Mouse (Mus musculus): ENCODE results near the gene Herpud2. TPM values are rescaled to one million over a fixed set of nuclear protein-coding genes. Genes with fewer than 3 reads are reported as not detected.

Gene Herpud2
- polyA plus RNA-seq, 1 experiment = 21.5 TPM

DNA sequence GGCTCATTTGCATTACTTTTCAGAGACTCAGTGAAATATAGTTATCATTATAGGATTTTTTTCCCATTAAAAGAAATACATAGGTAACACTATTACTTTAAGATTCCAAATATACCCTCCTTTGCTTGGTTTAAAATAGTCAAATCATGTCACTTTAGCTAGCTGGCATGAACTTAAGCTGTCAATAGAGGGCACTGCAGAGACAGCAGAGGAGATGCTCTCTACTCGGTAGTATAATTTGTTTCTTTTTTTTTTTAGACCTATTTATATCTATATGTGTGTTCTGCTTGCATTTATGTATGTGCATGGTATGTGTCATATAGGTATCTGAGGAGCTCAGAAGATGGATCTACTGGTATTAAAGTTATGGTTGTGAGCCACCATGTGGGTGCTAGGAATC is 4.8 kb upstream of the Herpud2 start:
- TF ChIP-seq GATA1 (IDR thresholded peaks at IDR 0.05; ENCODE audit: low read length) = no peak

DNA sequence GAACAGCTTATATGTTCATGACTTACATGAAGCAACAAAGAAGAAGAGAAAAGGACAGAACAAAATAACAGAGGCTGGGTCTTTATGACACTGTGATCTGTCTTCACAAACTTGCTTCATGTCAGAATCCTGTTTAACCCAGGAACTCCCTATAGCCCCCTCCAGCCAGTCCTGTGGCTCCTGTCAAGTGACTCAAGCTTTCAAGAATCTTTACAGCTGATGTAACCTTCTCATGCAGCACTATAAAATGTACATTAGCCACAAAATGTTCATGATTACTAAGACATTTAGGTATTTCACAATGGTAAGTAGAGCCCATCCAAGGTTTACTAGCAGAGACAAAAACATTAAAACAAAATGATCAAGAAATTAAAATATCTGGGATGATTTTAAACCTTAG is 1.4 kb upstream of the Herpud2 start:
- no peak for TF ChIP-seq GATA1 (IDR thresholded peaks at IDR 0.05; ENCODE audit: low read length)

DNA sequence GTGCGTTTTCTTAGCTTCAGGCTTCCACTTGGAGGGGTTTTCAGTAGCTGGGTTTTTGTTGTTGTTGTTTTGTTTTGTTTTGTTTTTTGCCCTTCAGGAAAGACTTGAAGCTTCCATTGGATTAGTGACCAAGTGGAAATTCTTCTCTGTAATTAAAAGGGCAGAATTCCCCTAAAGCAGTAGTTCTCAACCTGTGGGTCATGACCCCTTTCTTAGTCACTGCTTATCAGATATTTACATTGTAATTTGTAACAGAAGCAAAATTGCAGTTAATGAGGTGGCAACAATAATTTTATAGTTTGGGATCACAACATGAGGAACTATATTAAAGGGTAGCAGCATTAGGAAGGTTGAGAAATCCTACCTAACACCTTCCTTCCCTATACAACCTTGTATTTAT is 837 bp upstream of the Herpud2 start:
- TF ChIP-seq GATA1 (IDR thresholded peaks at IDR 0.05; ENCODE audit: low read length) = no peak

DNA sequence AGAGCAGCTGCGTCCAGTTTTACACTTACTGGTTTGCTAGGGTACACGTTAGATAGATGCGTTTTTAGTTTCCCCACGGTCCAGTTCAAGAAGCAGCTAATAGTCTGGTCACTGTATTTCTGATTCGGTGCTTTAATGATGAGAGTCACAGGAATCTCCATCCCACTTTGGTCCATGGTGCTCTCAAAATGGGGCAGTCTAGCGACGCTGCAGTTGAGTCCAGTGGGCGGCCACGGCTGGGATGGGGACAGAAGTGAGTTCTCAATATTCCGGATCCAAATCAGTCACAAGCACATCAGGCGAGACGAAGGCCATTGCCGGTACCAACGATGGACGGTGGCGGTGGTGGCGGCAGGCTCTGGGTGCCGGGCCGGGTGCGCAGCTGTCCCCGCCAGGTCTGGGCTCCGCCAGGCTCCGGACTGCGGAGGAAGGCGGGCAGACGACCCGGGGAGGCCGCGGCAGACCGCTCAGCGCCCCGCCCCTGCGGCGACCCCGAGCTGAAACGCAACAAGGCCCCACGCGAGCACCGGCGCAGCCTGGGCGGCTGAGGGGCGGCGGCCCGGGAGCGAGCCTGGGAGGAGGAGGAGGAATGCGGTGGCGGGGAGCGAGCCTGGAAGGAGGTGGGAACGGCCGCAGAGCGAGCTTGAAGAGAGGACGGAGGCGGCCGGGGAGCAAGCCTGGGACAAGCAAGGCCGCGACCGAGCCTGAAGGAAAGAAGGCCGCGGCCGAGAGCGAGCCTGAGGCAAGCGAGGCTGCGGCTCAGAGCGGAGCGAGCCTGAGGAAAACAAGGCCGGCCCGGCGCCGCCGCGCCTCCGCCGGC is 619 bp downstream of the Herpud2 start:
- no peak for TF ChIP-seq GATA1 (IDR thresholded peaks at IDR 0.05; ENCODE audit: low read length)

DNA sequence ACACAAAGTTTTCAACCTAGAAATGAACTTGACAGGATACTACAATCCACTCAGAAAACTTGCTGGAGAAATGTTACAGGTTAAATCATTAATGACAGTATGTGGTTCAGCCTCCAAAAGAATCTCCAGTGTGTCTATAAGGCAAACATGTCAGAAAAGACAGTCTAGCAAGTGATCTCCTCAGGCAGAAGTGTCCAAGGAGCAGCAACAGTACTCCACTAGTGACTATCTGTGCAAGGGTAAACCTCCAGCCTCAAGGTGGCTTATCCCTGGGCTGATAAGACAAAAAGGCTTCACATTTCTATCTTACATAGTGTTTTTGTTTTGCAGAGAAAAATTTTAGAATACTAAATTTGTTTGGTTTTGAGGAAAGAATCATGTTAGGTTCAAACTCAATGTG is 2.9 kb downstream of the Herpud2 start:
- TF ChIP-seq GATA1 (IDR thresholded peaks at IDR 0.05; ENCODE audit: low read length) = no peak

DNA sequence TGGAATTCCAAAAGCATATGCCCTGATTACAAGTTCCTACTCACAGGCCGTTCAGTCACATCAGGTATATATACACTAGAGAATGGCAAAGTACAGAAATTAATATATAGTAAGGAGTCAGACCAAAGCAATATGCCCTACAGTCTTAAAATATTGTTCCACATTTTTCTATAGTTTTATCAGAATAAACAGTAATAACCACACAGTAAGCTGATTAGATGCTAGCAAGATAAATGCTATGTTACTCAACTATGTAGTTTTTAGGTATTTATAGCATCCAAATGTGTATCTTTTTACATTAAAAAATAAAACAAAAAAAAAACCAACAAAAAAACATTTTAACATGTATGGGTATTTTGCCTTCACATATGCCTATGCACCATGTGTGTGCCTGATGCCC is 5.7 kb downstream of the Herpud2 start:
- TF ChIP-seq GATA1 (IDR thresholded peaks at IDR 0.05; ENCODE audit: low read length) = no peak

DNA sequence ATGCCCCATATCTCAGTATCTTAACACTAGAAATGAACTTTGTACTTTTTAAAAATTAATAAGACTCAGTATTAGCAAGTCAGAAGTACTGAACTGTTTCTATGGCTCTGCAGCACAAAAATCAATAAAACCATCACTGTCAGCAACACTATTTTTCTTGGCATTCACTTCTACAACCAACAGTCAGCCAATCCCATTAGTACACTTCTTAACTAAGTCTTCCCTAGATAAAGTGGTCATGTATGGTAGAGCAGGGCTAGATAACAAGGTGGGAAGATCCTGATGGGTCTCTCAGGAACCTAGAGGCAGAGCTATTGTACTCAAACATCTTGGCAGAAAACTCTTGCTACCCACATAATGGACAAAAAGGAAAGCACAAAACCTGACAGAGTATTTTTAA is 7.7 kb downstream of the Herpud2 start:
- no peak for TF ChIP-seq GATA1 (IDR thresholded peaks at IDR 0.05; ENCODE audit: low read length)

DNA sequence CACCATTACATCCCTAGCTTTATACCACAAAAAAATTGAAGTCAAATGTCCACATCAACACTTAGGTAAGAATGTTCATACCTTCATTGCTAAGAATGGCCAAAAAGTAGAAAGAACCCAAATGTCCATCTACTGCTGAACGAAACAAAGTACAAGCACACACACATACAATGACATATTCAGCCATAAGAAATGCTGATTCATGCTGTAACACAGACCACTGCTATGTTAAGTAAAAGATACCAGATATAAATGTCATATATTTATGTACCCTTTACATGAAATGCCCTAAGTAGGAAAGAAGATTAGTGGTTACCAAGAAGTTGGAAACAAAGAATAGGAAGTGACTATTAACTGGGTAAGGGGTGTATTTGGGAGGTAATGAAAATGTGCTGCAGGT is 8.6 kb downstream of the Herpud2 start:
- no peak for TF ChIP-seq GATA1 (IDR thresholded peaks at IDR 0.05; ENCODE audit: low read length)

DNA sequence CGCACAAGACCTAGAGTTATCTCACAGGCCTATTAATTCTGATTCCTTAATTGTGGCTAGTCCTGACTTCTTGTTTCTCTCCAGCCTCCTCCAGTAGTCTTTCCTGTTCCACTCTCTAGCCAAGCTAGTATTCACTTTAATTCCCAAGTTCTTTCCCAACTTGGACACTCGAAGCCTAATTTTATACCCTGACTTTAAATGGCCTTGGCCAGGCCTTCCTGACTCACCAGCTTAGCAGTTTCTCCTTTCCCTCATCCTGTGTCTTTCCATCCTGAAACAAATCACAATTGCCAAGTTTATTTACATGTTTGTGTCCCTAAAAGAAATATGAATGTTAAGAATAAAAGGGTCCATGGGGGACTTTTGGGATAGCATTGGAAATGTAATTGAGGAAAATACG is 9.6 kb downstream of the Herpud2 start:
- no peak for TF ChIP-seq GATA1 (IDR thresholded peaks at IDR 0.05; ENCODE audit: low read length)

DNA sequence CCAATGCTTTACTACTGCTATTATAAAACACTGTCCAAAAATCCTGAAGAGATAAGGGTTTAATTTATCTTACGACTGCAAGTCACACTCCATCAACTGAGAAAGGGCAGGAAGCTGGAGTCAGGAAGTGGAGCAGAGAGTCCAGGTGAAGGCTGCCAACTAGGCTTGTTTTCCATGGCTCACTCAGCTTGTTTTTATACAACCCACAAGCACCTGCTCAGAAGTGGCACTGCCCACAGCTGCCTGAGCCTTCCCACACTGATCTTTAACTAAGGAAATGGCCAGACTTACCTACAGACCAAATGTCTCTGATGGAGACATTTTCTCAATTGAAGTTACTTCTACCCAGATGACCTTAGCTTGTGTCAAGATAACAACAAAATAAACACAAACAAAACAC is 11.3 kb downstream of the Herpud2 start:
- TF ChIP-seq GATA1 (IDR thresholded peaks at IDR 0.05; ENCODE audit: low read length) = no peak

DNA sequence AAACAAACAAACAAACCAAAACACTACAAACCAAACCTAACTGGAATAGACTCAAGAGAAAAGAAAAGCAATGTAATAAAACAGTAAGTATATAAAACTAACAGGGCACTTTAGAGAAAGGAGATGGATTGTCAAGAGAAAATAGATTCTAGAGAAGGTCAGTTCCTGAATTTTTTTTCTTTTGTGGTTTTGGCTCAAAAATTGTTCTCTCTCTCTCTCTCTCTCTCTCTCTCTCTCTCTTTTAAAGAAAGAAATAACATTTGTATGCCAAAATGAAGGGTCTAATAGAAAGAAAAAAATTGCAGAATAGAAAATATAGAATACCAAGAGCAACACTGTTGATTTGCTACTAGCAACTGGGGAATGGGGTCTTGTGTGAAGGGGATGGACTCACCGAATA is 12.7 kb downstream of the Herpud2 start:
- no peak for TF ChIP-seq GATA1 (IDR thresholded peaks at IDR 0.05; ENCODE audit: low read length)

DNA sequence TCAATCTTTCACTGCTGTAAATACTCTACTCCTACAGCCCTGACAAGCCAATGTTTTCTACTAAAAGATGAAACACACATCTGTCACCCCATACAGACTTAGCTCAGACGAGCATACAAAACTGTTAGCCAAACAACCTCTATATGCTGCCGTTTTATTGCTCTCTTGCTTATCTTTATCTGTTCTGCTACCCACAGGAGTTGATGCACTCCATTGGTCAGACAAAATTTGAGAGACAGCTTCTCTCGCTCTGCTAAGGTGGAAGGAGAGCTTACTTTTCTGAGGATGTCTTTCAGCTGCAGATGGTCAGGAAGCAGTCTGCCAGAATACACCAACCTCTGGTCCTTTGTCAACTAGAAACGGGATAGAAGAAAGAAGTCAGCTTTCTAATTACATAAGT is 18.7 kb downstream of the Herpud2 start:
- no peak for TF ChIP-seq GATA1 (IDR thresholded peaks at IDR 0.05; ENCODE audit: low read length)

DNA sequence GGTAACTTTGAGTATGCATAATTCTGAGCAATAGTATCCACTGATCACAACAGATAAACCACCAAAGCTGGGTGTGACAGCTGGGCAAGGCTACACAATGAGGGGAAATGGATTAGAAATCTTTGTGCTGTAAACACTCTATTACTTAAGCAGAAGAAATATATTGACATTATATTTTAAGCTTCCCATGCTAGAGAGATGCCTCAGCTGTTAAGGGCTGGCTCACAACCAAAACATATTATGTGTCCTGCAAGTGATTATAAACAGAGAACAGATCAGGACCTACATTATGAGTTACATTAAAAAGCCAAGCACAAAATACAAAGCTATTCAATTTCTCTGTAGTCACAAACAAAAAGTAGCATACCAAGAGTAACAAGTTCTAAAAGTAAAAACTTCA is 19.4 kb downstream of the Herpud2 start:
- TF ChIP-seq GATA1 (IDR thresholded peaks at IDR 0.05; ENCODE audit: low read length) = no peak

DNA sequence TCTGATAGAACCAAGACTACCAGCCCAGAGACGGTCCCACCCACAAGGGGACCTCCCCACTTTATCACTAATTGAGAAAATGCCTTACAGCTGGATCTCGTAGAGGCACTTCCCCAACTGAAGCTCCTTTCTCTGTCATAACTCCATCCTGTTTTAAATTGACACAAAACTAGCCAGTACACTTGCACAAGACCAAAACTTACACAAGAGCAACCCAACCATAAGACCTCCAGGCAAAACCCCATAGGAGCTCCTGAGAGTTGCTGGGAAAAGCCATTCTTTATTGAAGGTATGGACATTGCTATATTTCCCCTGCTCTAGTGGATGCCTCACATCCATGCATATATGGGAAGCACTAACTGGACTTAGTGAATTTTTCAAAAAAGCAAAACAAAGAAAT is 27.6 kb downstream of the Herpud2 start:
- no peak for TF ChIP-seq GATA1 (IDR thresholded peaks at IDR 0.05; ENCODE audit: low read length)

DNA sequence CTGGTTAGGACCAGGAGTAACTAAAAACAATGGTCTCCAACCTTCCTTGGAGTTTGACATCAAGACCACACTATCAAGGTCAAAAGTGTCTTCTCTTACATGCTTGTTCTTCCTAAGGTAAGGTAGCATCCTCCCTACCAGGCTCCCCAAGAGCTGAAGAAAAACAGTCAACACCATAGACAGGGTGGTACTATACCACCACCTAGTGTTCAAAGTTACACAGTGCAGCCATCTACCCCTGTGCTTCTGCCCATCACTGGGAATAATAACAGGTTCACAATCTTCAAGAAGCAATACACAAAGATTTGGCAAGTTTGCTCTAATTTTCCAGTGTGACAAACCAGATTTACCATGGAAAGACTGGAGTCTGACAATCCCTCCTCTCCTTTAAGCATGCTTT is 47.0 kb downstream of the Herpud2 start:
- TF ChIP-seq GATA1 (IDR thresholded peaks at IDR 0.05; ENCODE audit: low read length) = no peak

DNA sequence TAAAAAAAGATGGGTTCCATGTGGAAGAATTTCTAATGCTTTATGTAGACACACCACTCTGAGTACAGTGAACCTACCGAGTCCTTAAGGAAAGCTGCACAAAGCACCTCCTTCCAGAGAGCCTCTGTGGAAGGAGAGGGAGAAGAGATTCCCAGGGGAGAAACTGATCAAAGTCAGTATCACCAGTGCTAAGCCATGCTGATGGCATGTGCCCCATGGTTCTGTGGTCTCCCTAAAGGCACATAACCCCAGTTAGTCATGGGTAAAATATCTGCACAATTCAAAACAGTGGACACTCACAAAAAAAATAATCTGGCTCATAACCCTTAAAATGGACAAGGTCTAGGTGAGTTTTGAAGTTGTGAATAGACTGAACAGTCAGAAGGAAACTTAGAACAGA is 48.7 kb downstream of the Herpud2 start:
- no peak for TF ChIP-seq GATA1 (IDR thresholded peaks at IDR 0.05; ENCODE audit: low read length)

DNA sequence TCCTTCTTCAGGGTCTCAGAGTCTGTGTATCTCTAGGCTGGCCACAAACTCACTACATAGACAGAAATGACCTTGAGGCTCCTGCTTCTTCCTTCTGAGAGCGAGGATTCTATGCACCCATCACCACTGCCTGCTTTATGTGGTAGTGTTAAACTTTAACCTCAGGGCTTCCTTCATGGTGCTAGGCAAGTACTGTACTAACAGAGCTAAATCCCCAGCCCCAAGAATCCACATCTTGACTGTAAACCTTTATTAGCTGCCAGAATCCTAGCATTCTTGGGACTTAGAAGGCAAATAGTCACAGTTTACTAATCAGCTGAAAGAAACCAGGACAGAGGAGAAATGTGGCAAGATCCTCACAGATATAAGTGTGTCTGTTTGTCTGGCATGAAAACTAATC is 60.8 kb downstream of the Herpud2 start:
- no peak for TF ChIP-seq GATA1 (IDR thresholded peaks at IDR 0.05; ENCODE audit: low read length)

DNA sequence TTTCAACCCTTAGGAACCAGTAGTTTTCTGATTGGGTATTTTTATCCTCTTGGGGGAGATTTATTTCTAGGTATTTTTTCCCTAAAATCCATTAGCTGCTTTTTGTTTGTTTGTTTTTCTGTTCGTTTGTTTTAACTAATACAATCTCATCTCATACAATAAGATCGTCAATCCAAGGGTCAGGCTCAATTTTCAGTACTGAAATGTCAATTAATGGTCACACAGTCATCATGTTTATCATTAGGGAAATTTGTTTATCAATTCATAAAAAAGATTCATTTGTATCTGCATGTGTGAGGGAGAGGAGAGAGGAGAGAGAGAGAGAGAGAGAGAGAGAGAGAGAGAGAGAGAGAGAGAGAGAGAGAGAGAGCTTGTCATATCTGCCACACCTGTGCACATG is 62.5 kb downstream of the Herpud2 start, which contains the start of gene Gm10181:
Gene Gm10181, plus strand, starts transcription at position 301 of the 400 bp plus-strand sequence.
- TF ChIP-seq GATA1 (IDR thresholded peaks at IDR 0.05; ENCODE audit: low read length) = no peak

All from G1E-ER4 (cell line).